Comparison of ENCODE assay signal across 10 mouse cellular contexts in the genomic region with DNA sequence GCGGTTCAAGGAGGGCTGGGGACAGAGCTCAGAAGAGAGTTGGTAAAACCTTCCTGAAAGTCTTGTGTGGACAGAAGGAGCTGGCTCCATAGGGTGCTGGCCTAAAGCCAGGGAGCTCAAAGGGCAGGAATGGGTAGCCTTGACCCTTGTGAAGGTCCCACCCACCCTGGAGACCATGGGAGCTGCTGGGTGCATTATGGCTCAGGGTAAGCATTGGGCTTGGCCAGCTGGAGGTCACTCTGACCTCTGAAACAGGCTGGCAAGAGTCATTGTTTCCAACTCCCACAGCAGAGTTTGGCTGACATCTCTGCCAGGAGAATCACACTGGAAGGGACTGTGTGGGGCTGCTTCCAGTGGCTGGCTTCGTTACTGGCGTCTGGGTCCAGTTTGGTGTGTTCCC.
DNase-seq lines count a peak whose midpoint lies in the region; ATAC-seq and TF ChIP-seq lines count a peak whose summit lies in the region.
"Had no signal": no experiment of that assay in that cellular context is flagged by ENCODE, and none has a peak within 500 bp of the region (broad histone marks: within the 10 kb centered on the region; RNA-seq: fewer than 3 reads in every experiment).

No protein-coding gene starts in this region.

- DNase-seq in cerebellum, postnatal 10 days: peak; percentile 75 to 79
- no peak for DNase-seq in cerebellum, adult 11 months
- DNase-seq in midbrain, postnatal 0 days (ENCODE audit: low spot score): peak; percentile 37
- no peak for DNase-seq in midbrain, embryonic 14.5 days
- peak; percentile 20 for DNase-seq in stomach, postnatal 0 days (ENCODE audit: low spot score)
- DNase-seq in urinary bladder, postnatal 4 days (ENCODE audit: low spot score in 2 of 2): no peak
- no peak for DNase-seq in thymus, postnatal 25 days

- TF ChIP-seq CTCF in midbrain, postnatal 0 days (IDR thresholded peaks at IDR 0.05): no peak
- TF ChIP-seq CTCF in stomach, postnatal 0 days (IDR thresholded peaks at IDR 0.05; ENCODE audit: low read depth): no peak

- no peak overlapping the region for H3K9ac ChIP-seq in midbrain, postnatal 0 days (replicated peaks; ENCODE audit: low read length, poor library complexity, severe bottlenecking)
- no peak overlapping the region for H3K9ac ChIP-seq in midbrain, embryonic 14.5 days (replicated peaks; ENCODE audit: low read length)
- no peak overlapping the region for H3K9ac ChIP-seq in heart, embryonic 14.5 days (ENCODE audit: low read length)
- H3K9ac ChIP-seq in stomach, postnatal 0 days (ENCODE audit: low read length): no peak overlapping the region
- H3K9ac ChIP-seq: forebrain, embryonic 13.5 days; liver, embryonic 14.5 days had no signal

- no peak for TF ChIP-seq EP300 in stomach, postnatal 0 days (optimal IDR thresholded peaks at IDR 0.05)

- H3K4me2 ChIP-seq in midbrain, postnatal 0 days (ENCODE audit: low read depth, low read length, poor library complexity, severe bottlenecking): no peak overlapping the region
- H3K4me2 ChIP-seq in midbrain, embryonic 14.5 days (ENCODE audit: low read length): no peak overlapping the region
- H3K4me2 ChIP-seq in heart, embryonic 14.5 days (ENCODE audit: low read length): no peak overlapping the region
- no peak overlapping the region for H3K4me2 ChIP-seq in stomach, postnatal 0 days (replicated peaks; ENCODE audit: low read depth)
- H3K4me2 ChIP-seq: forebrain, embryonic 13.5 days had no signal

- no peaks in the 10 kb centered on the region for H3K27me3 ChIP-seq in midbrain, postnatal 0 days (ENCODE audit: insufficient read depth, low read length)
- no peaks in the 10 kb centered on the region for H3K27me3 ChIP-seq in midbrain, embryonic 14.5 days (ENCODE audit: control insufficient read depth, insufficient read depth, low read length)
- H3K27me3 ChIP-seq in heart, embryonic 14.5 days (ENCODE audit: control insufficient read depth, insufficient read depth, low read length): no peaks in the 10 kb centered on the region
- H3K27me3 ChIP-seq in stomach, postnatal 0 days (ENCODE audit: control insufficient read depth, insufficient read depth, low read length): no peaks in the 10 kb centered on the region
- H3K27me3 ChIP-seq: forebrain, embryonic 13.5 days had no signal

- H3K27ac ChIP-seq in midbrain, postnatal 0 days (ENCODE audit: low read depth, low read length): no peak overlapping the region
- H3K27ac ChIP-seq in midbrain, embryonic 14.5 days (replicated peaks; ENCODE audit: low read depth, low read length): no peak overlapping the region
- no peak overlapping the region for H3K27ac ChIP-seq in heart, embryonic 14.5 days (replicated peaks in 1 of 2; ENCODE audit: control insufficient read depth in 1 of 2, insufficient read depth in 1 of 2, low read depth in 2 of 2, low read length in 2 of 2)
- no peak overlapping the region for H3K27ac ChIP-seq in stomach, postnatal 0 days (replicated peaks)
- H3K27ac ChIP-seq: forebrain, embryonic 13.5 days; liver, embryonic 14.5 days had no signal

- no peak overlapping the region for H3K4me3 ChIP-seq in midbrain, postnatal 0 days (ENCODE audit: low read depth, low read length)
- no peak overlapping the region for H3K4me3 ChIP-seq in midbrain, embryonic 14.5 days (replicated peaks; ENCODE audit: low read depth, low read length)
- H3K4me3 ChIP-seq in heart, embryonic 14.5 days (ENCODE audit: control insufficient read depth in 1 of 2, insufficient read depth in 1 of 2, low read depth in 1 of 2, low read length in 2 of 2): no peak overlapping the region
- H3K4me3 ChIP-seq in stomach, postnatal 0 days (ENCODE audit: low read depth, low read length): no peak overlapping the region
- H3K4me3 ChIP-seq: forebrain, embryonic 13.5 days had no signal

- no peaks in the 10 kb centered on the region for H3K36me3 ChIP-seq in midbrain, postnatal 0 days (ENCODE audit: insufficient read depth, low read length)
- H3K36me3 ChIP-seq in midbrain, embryonic 14.5 days (ENCODE audit: control insufficient read depth, insufficient read depth, low read length): no peaks in the 10 kb centered on the region
- H3K36me3 ChIP-seq in heart, embryonic 14.5 days (ENCODE audit: control insufficient read depth, insufficient read depth, low read length): no peaks in the 10 kb centered on the region
- H3K36me3 ChIP-seq in stomach, postnatal 0 days (ENCODE audit: control insufficient read depth, insufficient read depth, low read length): no peaks in the 10 kb centered on the region

- H3K4me1 ChIP-seq in midbrain, postnatal 0 days (ENCODE audit: insufficient read depth, low read length): no peaks in the 10 kb centered on the region
- no peaks in the 10 kb centered on the region for H3K4me1 ChIP-seq in midbrain, embryonic 14.5 days (ENCODE audit: control insufficient read depth, insufficient read depth, low read length)
- H3K4me1 ChIP-seq in heart, embryonic 14.5 days (ENCODE audit: control insufficient read depth in 2 of 2, insufficient read depth in 2 of 2, low read length in 2 of 2): peaks cover 5 to 10% of the 10 kb centered on the region in 2 experiments; a peak in 2 of 4 replicates
- no peaks in the 10 kb centered on the region for H3K4me1 ChIP-seq in stomach, postnatal 0 days (replicated peaks; ENCODE audit: control insufficient read depth, insufficient read depth)
- H3K4me1 ChIP-seq: forebrain, embryonic 13.5 days had no signal

- WGBS in midbrain, postnatal 0 days: 83% methylated on average over 3 of the region's 3 CpGs
- WGBS in midbrain, embryonic 14.5 days: 89% methylated on average over 3 of the region's 3 CpGs
- 65% methylated on average over 3 of the region's 3 CpGs for WGBS in heart, embryonic 14.5 days
- WGBS in stomach, postnatal 0 days: 63% methylated on average over 3 of the region's 3 CpGs

- no peaks in the 10 kb centered on the region for H3K9me3 ChIP-seq in midbrain, postnatal 0 days (ENCODE audit: low read length)
- H3K9me3 ChIP-seq in midbrain, embryonic 14.5 days (ENCODE audit: control insufficient read depth, low read length): no peaks in the 10 kb centered on the region
- H3K9me3 ChIP-seq in heart, embryonic 14.5 days (ENCODE audit: control insufficient read depth, low read length): no peaks in the 10 kb centered on the region
- no peaks in the 10 kb centered on the region for H3K9me3 ChIP-seq in stomach, postnatal 0 days (ENCODE audit: control insufficient read depth, low read length)
- H3K9me3 ChIP-seq: forebrain, embryonic 13.5 days had no signal

- no peak; the same call in 1 of the 2 replicates for ATAC-seq in midbrain, postnatal 0 days (ENCODE audit: low FRiP score)
- no peak for ATAC-seq in midbrain, embryonic 14.5 days (ENCODE audit: low FRiP score, low TSS enrichment)
- ATAC-seq in heart, embryonic 14.5 days (ENCODE audit: insufficient number of reproducible peaks, insufficient read depth, low FRiP score, low read depth): peak; percentile 29; the same call in 1 of the 2 replicates
- peak; percentile 65 for ATAC-seq in stomach, postnatal 0 days (ENCODE audit: low FRiP score, low TSS enrichment)
- ATAC-seq: forebrain, embryonic 13.5 days had no signal

Comparison
In these comparisons a context has a peak if more than half of its experiments do, and no peak if none do; other contexts are left out.
1. DNase-seq: peak in cerebellum, postnatal 10 days (2 of 2), midbrain, postnatal 0 days (single experiment) and stomach, postnatal 0 days (single experiment); none in cerebellum, adult 11 months (single experiment), midbrain, embryonic 14.5 days (single experiment), urinary bladder, postnatal 4 days (0 of 2) and thymus, postnatal 25 days (single experiment).
2. ATAC-seq: peak in heart, embryonic 14.5 days (single experiment) and stomach, postnatal 0 days (single experiment); none in midbrain, postnatal 0 days (single experiment) and midbrain, embryonic 14.5 days (single experiment).